Mouse (Mus musculus) megakaryocyte, embryonic 14.5 days (primary cell): ENCODE results near the gene Asb1.

Experiments
- FLI1 ChIP-seq: IDR thresholded peaks from 2 replicates; pipeline ENCODE4 v1.6.1; 2012; ENCODE audit warnings: low read length, inconsistent platforms, mixed read lengths
- GATA1 ChIP-seq: IDR thresholded peaks from 3 replicates; pipeline ENCODE4 v1.6.1; 2012; ENCODE audit warnings: mixed read lengths, low read length, inconsistent platforms, borderline replicate concordance

- TF ChIP-seq GATA1 (no peak), FLI1 (no peak)
Measured at GRCm38 (mm10) chr1:91547567-91547966, 7.2 kb downstream of the Asb1 start.
